Mouse (Mus musculus) urinary bladder, postnatal 36 days (tissue): Measurements from ENCODE around the gene Inafm2.
A peak's percentile ranks its signal among the peaks of the same experiment; 100 is the strongest.

Experiments
- DNase-seq, 2 experiments: peaks; one replicate each; pipeline ENCODE4 v3.0.0; 2022; ENCODE audit warnings: low spot score in 2 of 2, mixed read lengths in 1 of 2

Gene Inafm2

GRCm38 (mm10) chr2:118725511-118725910 is 20.0 kb upstream of the Inafm2 start:
- no peak for DNase-seq

- DNase-seq, result no peak
These were observed 18.7 kb upstream of the Inafm2 start for GRCm38 (mm10) chr2:118726873-118727272.

DNA sequence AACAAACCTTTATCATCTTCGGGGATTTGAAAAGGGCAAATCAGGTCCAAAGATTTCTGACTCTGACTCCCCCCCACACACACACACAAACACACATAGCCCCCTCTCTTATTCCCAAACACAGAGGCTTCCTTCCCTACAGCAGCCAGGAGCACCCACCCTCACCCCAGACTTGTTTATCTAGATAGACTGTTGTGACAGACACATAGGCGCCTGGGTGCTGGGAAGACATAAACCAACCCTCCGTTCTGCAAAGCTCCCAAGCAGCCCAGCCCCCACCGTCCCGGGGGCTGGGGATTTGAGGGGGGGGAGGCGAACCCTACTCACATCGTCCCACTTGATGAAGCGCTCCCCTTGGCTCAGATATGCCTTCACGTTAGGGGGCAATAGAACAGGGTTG is 17.6 kb upstream of the Inafm2 start:
- no peak for DNase-seq

DNA sequence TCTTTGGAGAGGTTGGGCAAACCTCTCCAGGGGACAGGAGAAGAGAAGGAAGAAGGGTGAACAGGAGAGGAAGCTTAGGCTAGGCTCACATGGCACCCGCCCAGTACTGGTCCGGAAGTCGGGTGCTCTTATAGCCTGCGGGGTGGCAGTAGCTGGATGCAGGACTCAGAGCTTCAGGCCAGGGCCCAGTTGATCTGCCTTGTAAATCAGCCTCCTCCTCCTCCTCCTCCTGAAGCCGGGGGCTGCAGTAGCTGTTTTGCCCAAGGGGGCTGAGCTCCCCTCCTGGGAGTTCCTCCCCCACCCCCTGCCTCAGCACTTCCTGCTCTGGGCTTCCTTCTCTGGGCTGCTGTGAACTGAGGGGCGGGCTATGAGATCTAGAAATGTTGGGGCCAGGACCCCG is 17.2 kb upstream of the Inafm2 start, which contains the start of gene Plcb2:
Gene Plcb2, minus strand, starts transcription at position 102 of the 400 bp plus-strand sequence.
- DNase-seq, result no peak

DNA sequence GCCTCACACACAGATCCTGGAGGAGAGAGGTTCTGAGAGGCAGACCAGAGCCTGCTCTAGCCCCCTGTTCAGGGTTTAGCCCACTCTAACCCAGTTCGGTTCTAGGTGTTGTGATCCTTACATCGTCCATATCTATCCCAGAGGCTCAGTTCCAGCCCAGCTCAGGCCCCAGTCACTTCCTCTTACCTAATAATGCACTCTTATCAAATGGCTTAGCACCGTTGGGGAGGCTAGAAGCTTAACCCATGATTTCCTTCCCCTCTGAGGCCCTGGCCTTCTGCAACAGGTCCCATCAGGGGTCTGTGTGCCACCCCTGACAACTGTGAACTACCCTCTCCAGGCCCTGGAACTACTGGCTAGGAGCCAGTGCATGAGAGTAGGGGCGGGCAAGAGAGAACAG is 16.4 kb upstream of the Inafm2 start:
- no peak for DNase-seq

GRCm38 (mm10) chr2:118729816-118730621 is 15.5 kb upstream of the Inafm2 start:
- no peak for DNase-seq

DNA sequence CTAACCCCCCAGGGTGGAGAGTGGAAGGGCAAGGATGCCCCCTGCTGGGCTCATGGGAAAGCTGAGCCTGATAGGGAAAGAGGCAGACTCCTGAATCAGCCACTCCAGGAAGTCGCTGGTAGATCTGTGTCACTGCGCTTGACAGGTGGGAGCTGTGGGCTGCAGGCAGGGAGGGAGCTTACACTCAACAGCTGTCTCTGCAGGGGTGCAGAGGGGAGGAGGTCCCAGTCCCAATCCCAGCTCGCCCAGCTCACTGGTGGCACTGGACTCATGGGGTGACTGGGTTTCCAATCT is 15.0 kb upstream of the Inafm2 start:
- peak in 1 of 2 experiments; percentile 72 for DNase-seq

DNA sequence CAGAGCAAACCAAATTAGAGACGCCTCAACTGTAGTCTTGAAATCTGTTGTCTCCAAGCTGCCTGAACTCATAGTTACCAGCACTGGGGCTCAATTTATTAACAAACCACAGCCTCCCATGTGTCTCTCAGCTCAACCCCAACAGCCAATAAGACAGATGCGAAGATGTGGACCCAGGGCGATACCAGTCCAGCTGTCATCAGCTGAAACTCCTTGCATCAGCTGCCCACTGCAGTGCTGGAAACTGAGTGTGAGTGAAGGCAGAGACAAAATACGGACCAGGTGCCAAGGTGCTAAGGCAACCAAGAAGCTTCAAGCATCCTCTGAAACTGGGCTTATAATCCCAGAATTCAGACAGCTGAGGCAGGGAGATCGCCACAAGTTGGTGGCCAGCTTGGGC is 13.6 kb upstream of the Inafm2 start:
- no peak for DNase-seq

DNA sequence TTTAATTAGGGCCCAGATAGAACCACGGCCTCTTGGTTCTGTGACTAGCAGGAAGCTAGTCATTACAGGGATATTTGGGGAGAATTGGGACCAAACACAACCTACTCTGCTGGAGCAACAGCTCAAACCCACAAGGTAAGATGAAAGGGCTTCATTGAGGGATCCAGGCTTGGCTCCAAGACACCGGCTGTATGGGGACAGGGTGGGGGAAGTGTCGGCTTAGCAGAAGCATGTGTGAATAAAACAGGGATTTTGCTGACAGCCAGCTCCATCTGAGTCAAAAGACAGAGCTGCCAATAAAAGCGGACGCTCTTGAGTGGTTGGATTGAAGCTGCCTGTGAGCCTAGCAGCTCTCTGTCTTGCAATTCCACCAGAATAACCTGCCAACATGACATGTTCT is 12.2 kb upstream of the Inafm2 start:
- no peak for DNase-seq

GRCm38 (mm10) chr2:118740341-118740740 is 5.2 kb upstream of the Inafm2 start:
- no peak for DNase-seq

- DNase-seq, result no peak
These were observed 4.4 kb upstream of the Inafm2 start for GRCm38 (mm10) chr2:118741183-118741582.

DNA sequence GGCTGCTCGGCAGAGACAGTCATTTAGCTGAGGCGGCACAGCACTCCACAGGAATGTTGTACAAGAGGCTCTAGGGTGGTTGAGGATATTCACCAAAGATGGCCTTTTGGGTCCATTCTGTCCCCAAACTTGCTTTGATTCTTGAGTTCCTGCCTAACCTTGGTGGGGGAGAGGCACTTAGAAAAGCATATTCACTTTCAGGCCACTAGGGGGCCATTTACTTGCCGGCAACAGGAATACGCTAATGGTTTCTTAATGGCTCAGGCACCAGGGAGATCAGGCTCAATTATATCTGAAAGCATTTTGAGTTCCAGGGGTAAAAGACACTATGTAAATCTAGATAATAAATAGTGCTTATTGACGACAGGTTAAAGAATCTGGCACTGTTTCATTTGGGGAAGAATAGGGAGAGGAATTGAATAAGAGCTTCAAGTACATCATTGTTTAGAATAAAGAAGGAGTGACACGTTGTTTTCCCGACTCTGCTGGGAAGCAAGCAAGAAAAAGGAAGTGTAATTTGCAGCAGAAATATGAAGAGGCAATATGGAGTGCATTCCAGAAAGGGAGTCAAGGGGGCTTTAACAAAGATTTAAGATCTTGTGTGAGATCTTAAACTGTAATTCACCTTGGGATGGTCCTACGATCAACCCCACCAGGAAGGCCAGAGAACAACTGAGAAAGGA is 2.2 kb upstream of the Inafm2 start:
- DNase-seq, result no peak

- no peak for DNase-seq
These were observed 937 bp upstream of the Inafm2 start for GRCm38 (mm10) chr2:118744621-118745020.

DNA sequence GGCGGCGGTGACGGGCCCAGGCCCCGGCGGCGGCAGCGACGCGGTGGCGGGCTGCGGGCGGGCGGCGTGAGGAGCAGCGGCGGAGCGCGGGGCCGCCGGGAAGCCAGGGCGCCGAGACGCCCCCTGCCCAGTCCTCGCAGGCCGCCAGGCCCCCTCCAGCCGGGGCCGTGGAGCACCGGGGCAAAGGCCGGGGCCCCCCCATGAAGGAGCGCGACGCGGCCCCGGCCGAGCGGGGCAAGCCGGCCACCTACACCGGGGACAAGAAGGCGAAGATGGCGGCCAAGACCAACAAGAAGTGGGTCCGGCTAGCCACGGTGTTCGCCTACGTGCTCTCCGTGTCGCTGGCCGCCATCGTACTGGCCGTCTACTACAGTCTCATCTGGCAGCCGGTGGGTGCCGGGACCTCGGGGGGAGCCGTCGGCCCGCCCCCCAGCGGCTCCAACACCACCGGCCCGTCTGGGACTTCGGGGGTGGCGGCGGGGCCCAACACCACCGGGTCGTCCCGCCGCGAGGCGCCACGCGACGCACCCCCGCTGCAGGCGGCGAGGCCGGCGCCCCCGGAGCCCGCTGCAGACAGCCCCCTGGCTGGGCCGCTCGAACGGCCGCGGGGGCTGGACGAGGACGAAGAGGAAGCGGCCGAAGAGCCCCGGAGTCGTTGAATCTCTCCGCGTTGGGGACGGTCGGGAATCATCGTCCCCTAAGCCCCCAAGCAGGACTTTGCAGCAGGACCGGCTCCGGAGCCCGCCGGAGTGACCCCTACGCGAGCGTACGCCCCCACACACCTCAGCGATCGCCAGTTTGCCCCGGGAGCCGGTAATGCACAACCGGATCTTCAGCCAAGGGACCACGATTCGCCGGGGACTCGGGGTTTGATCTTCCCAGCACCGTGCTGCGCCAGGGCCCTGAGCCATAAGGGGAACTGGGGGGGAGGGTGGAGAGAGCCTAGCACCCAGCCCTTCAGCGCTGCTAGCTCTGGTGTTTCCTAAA is 650 bp downstream of the Inafm2 start:
- no peak for DNase-seq

GRCm38 (mm10) chr2:118747301-118747960 is 1.9 kb downstream of the Inafm2 start:
- DNase-seq, result no peak

DNA sequence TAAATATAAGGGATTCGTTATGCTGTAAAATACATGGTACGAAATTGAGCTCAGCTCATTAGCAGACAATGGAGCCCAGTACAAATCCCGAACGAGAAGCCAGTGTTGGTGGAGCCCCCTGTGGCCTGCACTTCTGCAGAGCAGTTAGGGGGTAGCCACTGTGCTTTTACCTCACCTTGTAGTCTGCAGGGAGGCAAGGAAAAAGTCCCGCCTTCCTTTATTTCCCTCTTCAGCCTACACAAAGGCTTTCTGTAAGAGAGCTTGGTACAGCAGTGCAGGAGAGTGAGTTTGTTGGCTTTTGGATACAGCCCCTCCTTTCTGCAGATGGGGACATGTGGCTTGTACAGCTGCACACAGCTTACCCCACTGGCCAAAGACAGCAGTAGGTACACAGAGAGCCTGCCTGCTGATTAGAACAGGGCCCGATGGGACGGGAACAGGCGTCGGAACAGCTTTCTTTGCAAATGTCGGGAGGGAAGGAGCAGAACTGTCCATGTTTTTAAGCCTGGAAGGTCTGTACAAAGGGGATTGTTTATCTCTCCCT is 3.9 kb downstream of the Inafm2 start:
- no peak for DNase-seq

GRCm38 (mm10) chr2:118750476-118750875 is 4.9 kb downstream of the Inafm2 start:
- DNase-seq, result no peak

- no peak for DNase-seq
These were observed 6.6 kb downstream of the Inafm2 start for GRCm38 (mm10) chr2:118751896-118752791.

DNA sequence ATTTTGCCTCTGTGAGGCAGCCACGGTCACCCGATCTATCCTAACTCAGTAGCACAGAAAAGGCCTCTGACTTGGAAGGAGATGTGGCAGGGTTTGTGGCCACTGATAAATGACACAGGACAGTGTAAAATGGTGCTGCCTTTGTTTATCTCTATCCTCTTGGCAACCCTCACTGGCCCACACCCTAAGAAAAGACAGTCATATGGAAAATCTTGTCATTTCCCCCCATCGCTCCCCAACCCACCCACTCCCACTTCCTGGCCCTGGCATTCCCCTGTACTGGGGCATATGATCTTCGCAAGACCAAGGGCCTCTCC is 7.2 kb downstream of the Inafm2 start:
- no peak for DNase-seq

DNA sequence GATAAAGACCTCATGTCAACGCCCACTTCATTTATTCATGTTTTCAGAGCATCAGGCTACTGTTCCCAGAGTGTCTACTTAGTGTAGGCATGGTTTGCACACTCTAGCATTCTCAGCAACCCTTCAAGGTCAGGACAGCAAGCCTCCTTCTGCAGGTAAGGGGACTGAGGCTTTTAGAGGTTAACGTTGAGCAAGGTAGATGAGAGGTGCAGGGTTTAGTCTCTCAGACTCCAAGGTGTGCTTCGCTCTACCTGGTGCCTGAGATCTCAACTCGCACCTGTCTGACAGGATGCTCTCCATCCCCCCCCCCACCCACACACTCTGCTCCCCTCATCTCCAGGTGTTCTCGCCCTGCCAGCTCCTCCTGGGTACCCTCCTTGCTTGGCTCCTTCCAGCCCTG is 8.6 kb downstream of the Inafm2 start:
- no peak for DNase-seq

DNA sequence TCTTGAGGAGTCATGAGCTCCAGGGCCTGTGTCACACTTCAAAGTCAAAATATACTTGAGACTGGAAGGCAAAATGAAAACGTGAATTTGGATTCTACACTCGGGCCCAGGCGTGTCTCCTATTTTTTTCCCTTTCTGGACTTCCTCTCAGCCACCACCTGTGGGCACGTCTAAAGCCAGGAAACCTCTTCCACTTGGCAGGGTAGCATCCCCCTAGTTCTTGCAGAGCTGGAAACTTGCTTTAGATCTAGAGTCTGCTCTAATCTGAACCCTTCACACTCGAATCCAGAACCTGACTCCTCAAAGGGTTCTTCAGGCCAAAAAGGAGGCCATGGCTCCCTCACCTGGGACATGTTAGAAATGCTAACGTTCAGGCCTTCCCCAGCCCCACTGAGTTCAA is 9.8 kb downstream of the Inafm2 start:
- no peak for DNase-seq
